Mouse (Mus musculus) pancreas, adult 10 weeks (tissue): ENCODE measurements around the gene Tnip2. TPM values are rescaled to one million over a fixed set of nuclear protein-coding genes. Genes with fewer than 3 reads are reported as not detected.

Experiments used
- polyA plus RNA-seq: library from polyadenylated mRNA; stranded (reverse); fragments of 350-450 nt; fragmentation: Illumina TruSeq; extraction: RNeasy Lipid Tissue Mini Kit (QIAGEN cat#74804); gene quantifications from one replicate; pipeline ENCODE4 v1.2.3, GENCODE M21; 2015; ENCODE audit warnings: low read depth, low replicate concordance; ENCODE audit not compliant: insufficient read depth

Tnip2 gene
- 6.7 TPM for polyA plus RNA-seq

GRCm38 (mm10) chr5:34513466-34514217 lies at the start of gene Tnip2:
Gene Tnip2, minus strand, starts transcription at chr5:34513991.

GRCm38 (mm10) chr5:34525663-34526476 lies 12.1 kb upstream of the Tnip2 start, which contains the start of gene Sh3bp2:
Gene Sh3bp2, plus strand, starts transcription at chr5:34525838.

Other genes with a start within 250 kb of the Tnip2 start
- 0.26 TPM for gene Zfyve28, start 225.5 kb downstream of the Tnip2 start, polyA plus RNA-seq
- gene Cfap99, start 225.4 kb downstream of the Tnip2 start, polyA plus RNA-seq, result not detected
- gene Rnf4, start 177.7 kb downstream of the Tnip2 start, polyA plus RNA-seq, result 12.4 TPM
- 8.3 TPM for gene Fam193a, start 144.1 kb downstream of the Tnip2 start, polyA plus RNA-seq
- gene Sh3bp2, start 11.8 kb upstream of the Tnip2 start, polyA plus RNA-seq, result 1.4 TPM
- 37.8 TPM for gene Add1, start 59.7 kb upstream of the Tnip2 start, polyA plus RNA-seq
- 25.5 TPM for gene Mfsd10, start 123.2 kb upstream of the Tnip2 start, polyA plus RNA-seq
- 8.3 TPM for gene Nop14, start 146.2 kb upstream of the Tnip2 start, polyA plus RNA-seq
- 1.7 TPM for gene Grk4, start 146.4 kb upstream of the Tnip2 start, polyA plus RNA-seq
- 3.5 TPM for gene Htt, start 247.7 kb upstream of the Tnip2 start, polyA plus RNA-seq